Mouse (Mus musculus) bone marrow macrophage, adult 2 months (primary cell): Measurements from ENCODE around the gene Arhgap32.

Source experiments
- CTCF ChIP-seq: IDR thresholded peaks from 2 replicates; pipeline ENCODE4 v1.5.1; 2012; ENCODE audit warnings: low read depth, mild to moderate bottlenecking, low read length, moderate library complexity
- POLR2A ChIP-seq: IDR thresholded peaks from 2 replicates; pipeline ENCODE4 v1.6.1; 2012; ENCODE audit warnings: mild to moderate bottlenecking, low read depth, low read length, borderline replicate concordance

GRCm38 (mm10) chr9:32116272-32116671 lies 336 bp downstream of the Arhgap32 start:
- TF ChIP-seq POLR2A, result no peak
- no peak for TF ChIP-seq CTCF
